Mouse (Mus musculus): Measurements from ENCODE around the gene Psmg4. TPM values are rescaled to one million over a fixed set of nuclear protein-coding genes. Genes with fewer than 3 reads are reported as not detected.
A peak's percentile ranks its signal among the peaks of the same experiment; 100 is the strongest.

Gene Psmg4
- polyA plus RNA-seq, 2 experiments = 41.1 to 45.0 TPM

DNA sequence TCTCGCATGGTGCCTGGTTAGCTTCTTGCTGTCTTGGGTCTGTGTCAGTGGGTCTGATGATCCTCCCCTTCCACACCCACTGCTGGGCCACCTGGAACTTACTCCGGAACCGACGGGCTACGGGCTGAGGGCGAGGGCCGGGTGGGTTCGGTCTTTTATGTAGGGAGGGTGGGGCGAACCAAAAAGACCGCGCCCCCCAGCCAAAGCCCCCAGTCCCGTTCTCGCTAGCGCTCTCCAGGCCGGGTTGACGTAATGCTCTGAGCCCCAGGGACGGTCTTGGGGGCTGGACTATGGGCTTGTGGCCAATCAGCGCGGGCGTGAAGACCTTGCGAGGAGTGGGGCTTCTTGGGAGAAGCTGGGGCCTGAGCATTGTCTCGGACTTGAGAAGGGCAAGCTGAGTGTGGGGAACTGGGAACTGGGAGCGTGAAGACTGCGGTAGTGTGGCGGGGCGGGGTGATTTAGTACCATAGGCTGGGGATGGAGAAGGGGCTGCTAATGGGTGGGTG lies 32.5 kb upstream of the Psmg4 start, which contains the start of gene Tubb2b:
TSS of gene Tubb2b (minus strand) at position 241 of the 506 bp plus-strand sequence.
- Histone ChIP-seq H3K9ac (replicated peaks) (no peak within 1 kb of the TSS), H3K4me2 (ENCODE audit: low read depth) (peak within 1 kb of the TSS; percentile 51), H3K4me1 (replicated peaks; ENCODE audit: control insufficient read depth in 2 of 2, insufficient read depth in 2 of 2, low read length in 1 of 2) (peaks cover 0 to 12% of the 10 kb centered on the region in 2 experiments; a peak in 2 of 4 replicates), H3K27ac (no peak within 1 kb of the TSS), H3K4me3 (ENCODE audit: insufficient read depth in 1 of 2, low read depth in 2 of 2, low read length in 2 of 2) (peak within 1 kb of the TSS; percentile 19 to 62), H3K9me3 (ENCODE audit: control insufficient read depth, low read length) (no peaks in the 10 kb centered on the region), H3K36me3 (replicated peaks; ENCODE audit: control insufficient read depth, insufficient read depth, low read depth) (no peaks in the 10 kb centered on the region), H3K27me3 (ENCODE audit: control insufficient read depth, insufficient read depth, low read length) (peaks cover 58% of the 10 kb centered on the region)
- 1% methylated on average over 26 of the region's 26 CpGs for WGBS (ENCODE audit: insufficient replicate concordance)
- TF ChIP-seq CTCF (IDR thresholded peaks at IDR 0.05; ENCODE audit: low read depth) (no peak), EP300 (IDR thresholded peaks at IDR 0.05; ENCODE audit: low read depth) (no peak)
- ATAC-seq (ENCODE audit: insufficient read depth) (peak; percentile 31; the same call in 1 of the 2 replicates), DNase-seq (ENCODE audit: low read depth in 3 of 3, low spot score in 3 of 3) (no peak)

GRCm38 (mm10) chr13:34131011-34131707 lies 31.6 kb upstream of the Psmg4 start:
- H3K4me2 ChIP-seq (ENCODE audit: low read depth) = peak overlapping the region; percentile 51
- no peaks in the 10 kb centered on the region for H3K36me3 ChIP-seq (replicated peaks; ENCODE audit: control insufficient read depth, insufficient read depth, low read depth)
- no peak overlapping the region for H3K9ac ChIP-seq (replicated peaks)
- H3K27me3 ChIP-seq (ENCODE audit: control insufficient read depth, insufficient read depth, low read length) = peaks cover 58% of the 10 kb centered on the region
- no peaks in the 10 kb centered on the region for H3K9me3 ChIP-seq (ENCODE audit: control insufficient read depth, low read length)
- H3K4me3 ChIP-seq (ENCODE audit: insufficient read depth in 1 of 2, low read depth in 2 of 2, low read length in 2 of 2) = peak overlapping the region in 1 of 2 experiments; percentile 19; a peak in 1 of 4 replicates
- H3K27ac ChIP-seq = no peak overlapping the region
- peak; percentile 55; the same call in 1 of the 2 replicates for ATAC-seq (ENCODE audit: insufficient read depth)
- H3K4me1 ChIP-seq (replicated peaks; ENCODE audit: control insufficient read depth in 2 of 2, insufficient read depth in 2 of 2, low read length in 1 of 2) = peaks cover 0 to 12% of the 10 kb centered on the region in 2 experiments; a peak in 2 of 4 replicates
- no peak for DNase-seq (ENCODE audit: low read depth in 3 of 3, low spot score in 3 of 3)
- TF ChIP-seq CTCF (IDR thresholded peaks at IDR 0.05; ENCODE audit: low read depth) = no peak
- 1% methylated on average over 24 of the region's 24 CpGs for WGBS (ENCODE audit: insufficient replicate concordance)

- Histone ChIP-seq H3K27me3 (ENCODE audit: control insufficient read depth, insufficient read depth, low read length) (peaks cover 56% of the 10 kb centered on the region), H3K27ac (no peak overlapping the region), H3K9ac (replicated peaks) (no peak overlapping the region), H3K9me3 (ENCODE audit: control insufficient read depth, low read length) (no peaks in the 10 kb centered on the region), H3K36me3 (replicated peaks; ENCODE audit: control insufficient read depth, insufficient read depth, low read depth) (no peaks in the 10 kb centered on the region), H3K4me2 (ENCODE audit: low read depth) (peak overlapping the region; percentile 51), H3K4me3 (ENCODE audit: insufficient read depth in 1 of 2, low read depth in 2 of 2, low read length in 2 of 2) (peak overlapping the region in 1 of 2 experiments; percentile 19; a peak in 1 of 4 replicates), H3K4me1 (replicated peaks; ENCODE audit: control insufficient read depth in 2 of 2, insufficient read depth in 2 of 2, low read length in 1 of 2) (peaks cover 0 to 12% of the 10 kb centered on the region in 2 experiments; a peak in 2 of 4 replicates)
- no peak for DNase-seq (ENCODE audit: low read depth in 3 of 3, low spot score in 3 of 3)
- TF ChIP-seq EP300 (IDR thresholded peaks at IDR 0.05; ENCODE audit: low read depth) = no peak
- no peak for TF ChIP-seq CTCF (IDR thresholded peaks at IDR 0.05; ENCODE audit: low read depth)
- no peak for ATAC-seq (ENCODE audit: insufficient read depth)
- 1% methylated on average over 10 of the region's 10 CpGs for WGBS (ENCODE audit: insufficient replicate concordance)
These were observed 31.1 kb upstream of the Psmg4 start for GRCm38 (mm10) chr13:34131708-34132060.

DNA sequence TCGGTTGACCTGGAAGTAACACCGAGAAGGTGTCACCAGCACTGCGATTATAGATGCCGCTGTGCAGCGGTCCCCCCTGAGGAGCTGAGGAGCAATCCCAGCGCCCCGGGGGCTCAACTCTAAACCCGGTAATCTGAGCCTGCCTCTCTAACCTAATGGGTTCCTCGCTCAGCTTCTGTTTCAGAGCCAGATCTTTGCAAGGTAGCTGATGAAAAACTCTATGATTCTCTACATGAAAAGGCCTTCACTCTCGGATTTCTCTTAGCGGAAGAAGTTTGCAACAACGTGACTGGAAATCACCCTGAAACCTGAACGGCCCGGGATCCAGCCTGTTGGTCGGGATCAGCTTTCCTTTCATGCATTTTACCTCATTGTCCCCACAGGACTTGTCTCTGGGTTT lies 30.5 kb upstream of the Psmg4 start:
- Histone ChIP-seq H3K4me1 (replicated peaks; ENCODE audit: control insufficient read depth in 2 of 2, insufficient read depth in 2 of 2, low read length in 1 of 2) (peaks cover 0 to 12% of the 10 kb centered on the region in 2 experiments; a peak in 2 of 4 replicates), H3K27me3 (ENCODE audit: control insufficient read depth, insufficient read depth, low read length) (peaks cover 55% of the 10 kb centered on the region), H3K4me3 (ENCODE audit: insufficient read depth in 1 of 2, low read depth in 2 of 2, low read length in 2 of 2) (no peak overlapping the region), H3K27ac (no peak overlapping the region), H3K9me3 (ENCODE audit: control insufficient read depth, low read length) (no peaks in the 10 kb centered on the region), H3K36me3 (replicated peaks; ENCODE audit: control insufficient read depth, insufficient read depth, low read depth) (no peaks in the 10 kb centered on the region), H3K9ac (replicated peaks) (no peak overlapping the region), H3K4me2 (ENCODE audit: low read depth) (no peak overlapping the region)
- ATAC-seq (ENCODE audit: insufficient read depth) (no peak), DNase-seq (ENCODE audit: low read depth in 3 of 3, low spot score in 3 of 3) (no peak)
- 2% methylated on average over 15 of the region's 15 CpGs for WGBS (ENCODE audit: insufficient replicate concordance)
- TF ChIP-seq EP300 (IDR thresholded peaks at IDR 0.05; ENCODE audit: low read depth) (no peak), CTCF (IDR thresholded peaks at IDR 0.05; ENCODE audit: low read depth) (no peak)

DNA sequence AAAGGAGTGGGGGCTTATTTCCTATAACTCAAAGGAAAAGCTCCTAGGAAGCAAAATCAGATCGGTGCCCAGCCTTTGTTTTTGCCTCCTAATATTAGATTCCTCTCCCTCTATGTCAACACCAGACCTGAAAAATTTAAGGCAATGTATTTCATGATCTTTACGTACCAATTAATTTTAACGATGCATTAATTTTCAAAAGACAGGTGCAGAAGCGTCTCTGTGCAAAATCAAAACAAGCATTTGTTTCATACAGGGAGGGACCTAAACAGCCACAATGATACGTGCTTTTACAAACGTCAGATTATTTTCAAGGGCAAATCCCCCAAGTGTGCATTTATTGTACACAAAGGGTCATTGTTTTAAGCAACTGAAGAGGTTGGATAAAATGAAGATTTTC lies 29.9 kb upstream of the Psmg4 start:
- no peaks in the 10 kb centered on the region for H3K36me3 ChIP-seq (replicated peaks; ENCODE audit: control insufficient read depth, insufficient read depth, low read depth)
- TF ChIP-seq CTCF (IDR thresholded peaks at IDR 0.05; ENCODE audit: low read depth) = no peak
- no peak for TF ChIP-seq EP300 (IDR thresholded peaks at IDR 0.05; ENCODE audit: low read depth)
- peaks cover 55% of the 10 kb centered on the region for H3K27me3 ChIP-seq (ENCODE audit: control insufficient read depth, insufficient read depth, low read length)
- H3K4me2 ChIP-seq (ENCODE audit: low read depth) = no peak overlapping the region
- H3K9ac ChIP-seq (replicated peaks) = no peak overlapping the region
- H3K4me3 ChIP-seq (ENCODE audit: insufficient read depth in 1 of 2, low read depth in 2 of 2, low read length in 2 of 2) = no peak overlapping the region
- no peak for DNase-seq (ENCODE audit: low read depth in 3 of 3, low spot score in 3 of 3)
- no peak overlapping the region for H3K27ac ChIP-seq
- ATAC-seq (ENCODE audit: insufficient read depth) = no peak
- peaks cover 0 to 12% of the 10 kb centered on the region in 2 experiments; a peak in 2 of 4 replicates for H3K4me1 ChIP-seq (replicated peaks; ENCODE audit: control insufficient read depth in 2 of 2, insufficient read depth in 2 of 2, low read length in 1 of 2)
- 22% methylated on average over 6 of the region's 6 CpGs for WGBS (ENCODE audit: insufficient replicate concordance)
- no peaks in the 10 kb centered on the region for H3K9me3 ChIP-seq (ENCODE audit: control insufficient read depth, low read length)

Data from liver, embryonic 14.5 days (tissue).